Mouse (Mus musculus): ENCODE measurements around the gene Cpxm2. TPM values are rescaled to one million over a fixed set of nuclear protein-coding genes. Genes with fewer than 3 reads are reported as not detected.

Cpxm2 gene
- total and polyA plus RNA-seq, 2 experiments from 2014 or later: 0.37 to 1.5 TPM

DNA sequence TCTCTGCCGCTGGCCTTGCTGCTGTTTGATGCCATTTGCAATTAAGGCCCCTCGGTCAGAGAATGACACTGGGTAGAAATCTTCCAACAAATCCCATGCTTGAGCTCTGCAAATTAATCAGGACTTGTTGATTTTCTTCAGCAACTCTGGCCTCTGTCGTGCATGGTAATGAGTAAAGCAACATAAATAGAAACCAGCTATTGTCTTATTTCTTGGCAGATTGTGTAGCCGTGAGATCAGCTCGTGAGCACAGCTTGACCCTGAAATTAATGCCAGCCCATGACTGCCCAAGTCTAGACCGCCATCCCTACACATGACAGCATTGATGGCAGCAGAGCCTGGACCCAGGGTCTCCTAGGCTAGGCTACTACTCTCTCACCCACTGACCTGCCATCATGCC, 25.9 kb downstream of the Cpxm2 start:
- DNase-seq (ENCODE audit: low spot score) (no peak), ATAC-seq (ENCODE audit: insufficient read depth, low read depth) (no peak)
- Histone ChIP-seq H3K27me3 (ENCODE audit: control insufficient read depth, insufficient read depth, low read length) (no peaks in the 10 kb centered on the region), H3K9me3 (replicated peaks; ENCODE audit: control insufficient read depth, low read length) (0 out of 2 replicates have a peak, but pooled peaks cover under 1% of the 10 kb centered on the region), H3K9ac (replicated peaks; ENCODE audit: low read depth, low read length) (no peak overlapping the region), H3K4me2 (ENCODE audit: low read depth, low read length) (no peak overlapping the region), H3K4me1 (ENCODE audit: control insufficient read depth, insufficient read depth) (no peaks in the 10 kb centered on the region), H3K36me3 (replicated peaks; ENCODE audit: control insufficient read depth, insufficient read depth, low read length) (no peaks in the 10 kb centered on the region), H3K27ac (ENCODE audit: low read depth) (no peak overlapping the region), H3K4me3 (ENCODE audit: low read depth, low read length) (no peak overlapping the region)
- TF ChIP-seq EP300 (IDR thresholded peaks at IDR 0.05; ENCODE audit: low read depth): no peak
- no peak for TF ChIP-seq CTCF (IDR thresholded peaks at IDR 0.05; ENCODE audit: low read depth)
- WGBS: 69% methylated on average over 6 of the region's 6 CpGs

DNA sequence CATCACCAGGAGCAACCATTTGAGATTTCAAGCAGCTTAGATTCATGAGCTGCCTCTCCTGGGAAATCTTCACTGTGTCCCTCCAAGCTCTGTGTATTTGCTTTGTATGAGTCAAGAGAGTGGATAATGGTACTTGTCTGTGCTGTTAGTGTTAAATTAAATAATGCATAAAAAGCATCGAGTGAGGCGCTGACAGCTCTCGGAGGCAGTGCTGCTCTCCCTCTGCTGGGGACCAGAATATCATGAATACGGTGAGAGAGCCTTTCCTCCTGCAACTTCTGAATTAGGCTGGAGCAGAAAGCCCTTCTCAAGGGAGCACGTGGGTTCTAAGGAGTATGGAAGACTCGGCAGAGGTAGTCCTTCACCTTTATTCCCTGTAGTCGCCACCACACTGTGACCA, 29.6 kb downstream of the Cpxm2 start:
- Histone ChIP-seq H3K4me3 (ENCODE audit: low read depth, low read length) (no peak overlapping the region), H3K27me3 (ENCODE audit: control insufficient read depth, insufficient read depth, low read length) (no peaks in the 10 kb centered on the region), H3K4me1 (ENCODE audit: control insufficient read depth, insufficient read depth) (no peaks in the 10 kb centered on the region), H3K9me3 (replicated peaks; ENCODE audit: control insufficient read depth, low read length) (no peaks in the 10 kb centered on the region), H3K27ac (ENCODE audit: low read depth) (no peak overlapping the region), H3K4me2 (ENCODE audit: low read depth, low read length) (no peak overlapping the region), H3K36me3 (replicated peaks; ENCODE audit: control insufficient read depth, insufficient read depth, low read length) (no peaks in the 10 kb centered on the region), H3K9ac (replicated peaks; ENCODE audit: low read depth, low read length) (no peak overlapping the region)
- DNase-seq (ENCODE audit: low spot score): no peak
- ATAC-seq (ENCODE audit: insufficient read depth, low read depth): no peak
- WGBS: 54% methylated on average over 7 of the region's 7 CpGs
- TF ChIP-seq CTCF (IDR thresholded peaks at IDR 0.05; ENCODE audit: low read depth) (no peak), EP300 (IDR thresholded peaks at IDR 0.05; ENCODE audit: low read depth) (no peak)

DNA sequence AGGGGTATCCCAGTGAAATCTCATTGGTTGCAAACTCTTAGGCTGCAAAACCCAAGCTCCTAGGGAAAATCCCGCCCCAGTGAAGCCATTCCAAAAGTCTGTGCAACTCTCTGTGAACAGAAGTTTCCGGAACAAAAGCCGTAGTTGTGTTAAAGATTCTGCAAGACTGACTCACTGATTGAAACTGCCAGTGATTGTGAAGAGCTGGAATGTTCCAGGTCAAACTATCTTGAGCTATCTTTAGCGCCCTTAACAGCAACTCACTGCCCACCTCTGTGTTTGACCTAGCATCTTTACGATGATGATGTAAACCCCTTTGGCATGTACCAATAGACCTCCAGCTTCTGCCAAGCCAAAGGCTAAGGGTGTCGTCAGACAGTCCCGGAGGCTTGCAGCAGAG, 31.3 kb downstream of the Cpxm2 start:
- H3K4me2 ChIP-seq (ENCODE audit: low read depth, low read length): no peak overlapping the region

DNA sequence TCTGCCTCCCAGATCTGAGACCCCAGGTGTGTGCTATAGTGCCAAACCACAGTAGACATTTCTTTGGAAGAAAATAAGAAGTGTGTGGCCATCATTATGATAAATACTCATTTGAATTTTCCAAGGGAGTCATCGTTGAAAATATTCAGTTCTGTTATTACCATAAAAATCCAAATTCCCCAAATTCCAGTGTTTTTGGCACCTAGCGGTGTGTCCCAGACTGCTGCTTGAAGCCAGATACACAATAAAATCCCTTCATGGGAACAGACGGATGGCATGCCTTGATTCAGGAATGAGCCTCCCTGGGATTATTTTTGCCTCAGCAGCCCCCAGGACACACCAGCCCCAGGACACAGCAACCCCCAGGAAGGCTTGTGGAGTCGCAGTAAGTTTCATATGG, 34.7 kb downstream of the Cpxm2 start:
- Histone ChIP-seq H3K27me3 (ENCODE audit: control insufficient read depth, insufficient read depth, low read length) (no peaks in the 10 kb centered on the region; the same call in 1 of the 2 replicates), H3K4me3 (ENCODE audit: low read depth, low read length) (no peak overlapping the region), H3K36me3 (replicated peaks; ENCODE audit: control insufficient read depth, insufficient read depth, low read length) (no peaks in the 10 kb centered on the region), H3K4me1 (ENCODE audit: control insufficient read depth, insufficient read depth) (no peaks in the 10 kb centered on the region), H3K27ac (ENCODE audit: low read depth) (no peak overlapping the region), H3K9ac (replicated peaks; ENCODE audit: low read depth, low read length) (no peak overlapping the region), H3K4me2 (ENCODE audit: low read depth, low read length) (no peak overlapping the region), H3K9me3 (replicated peaks; ENCODE audit: control insufficient read depth, low read length) (no peaks in the 10 kb centered on the region)
- ATAC-seq (ENCODE audit: insufficient read depth, low read depth) (no peak), DNase-seq (ENCODE audit: low spot score) (no peak)
- TF ChIP-seq EP300 (IDR thresholded peaks at IDR 0.05; ENCODE audit: low read depth): no peak
- no peak for TF ChIP-seq CTCF (IDR thresholded peaks at IDR 0.05; ENCODE audit: low read depth)
- WGBS: 78% methylated on average over 4 of the region's 4 CpGs

More for the DNA sequence above, 31.3 kb downstream of the Cpxm2 start:
- Histone ChIP-seq H3K4me1 (ENCODE audit: control insufficient read depth, insufficient read depth) (no peaks in the 10 kb centered on the region), H3K27ac (ENCODE audit: low read depth) (no peak overlapping the region), H3K4me3 (ENCODE audit: low read depth, low read length) (no peak overlapping the region), H3K36me3 (replicated peaks; ENCODE audit: control insufficient read depth, insufficient read depth, low read length) (no peaks in the 10 kb centered on the region), H3K9me3 (replicated peaks; ENCODE audit: control insufficient read depth, low read length) (no peaks in the 10 kb centered on the region), H3K27me3 (ENCODE audit: control insufficient read depth, insufficient read depth, low read length) (no peaks in the 10 kb centered on the region), H3K9ac (replicated peaks; ENCODE audit: low read depth, low read length) (no peak overlapping the region)
- DNase-seq (ENCODE audit: low spot score): no peak
- no peak for TF ChIP-seq CTCF (IDR thresholded peaks at IDR 0.05; ENCODE audit: low read depth)
- TF ChIP-seq EP300 (IDR thresholded peaks at IDR 0.05; ENCODE audit: low read depth): no peak
- ATAC-seq (ENCODE audit: insufficient read depth, low read depth): no peak
- WGBS: 31% methylated on average over 7 of the region's 7 CpGs

DNA sequence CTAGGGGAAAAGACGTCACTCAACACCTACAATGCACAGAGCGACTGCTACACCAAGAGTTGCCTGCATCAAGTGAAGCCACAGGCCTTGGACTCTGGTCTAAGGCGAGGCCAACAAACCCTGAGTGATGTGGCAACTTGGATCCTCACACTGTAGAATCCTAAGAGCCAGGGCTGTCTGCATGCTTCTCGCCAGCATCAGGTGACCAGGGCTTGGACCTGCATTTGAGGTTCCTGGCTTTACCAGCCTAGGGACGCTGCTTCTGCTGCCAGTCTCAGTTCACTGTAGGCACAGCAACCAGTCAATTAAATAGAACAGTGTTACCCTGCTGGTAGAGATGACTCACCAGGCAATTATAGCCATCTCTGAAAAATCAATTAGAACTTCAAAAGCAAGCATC, 42.8 kb downstream of the Cpxm2 start:
- no peak for TF ChIP-seq CTCF (IDR thresholded peaks at IDR 0.05; ENCODE audit: low read depth)
- no peak for TF ChIP-seq EP300 (IDR thresholded peaks at IDR 0.05; ENCODE audit: low read depth)
- no peak for ATAC-seq (ENCODE audit: insufficient read depth, low read depth)
- 67% methylated on average over 5 of the region's 5 CpGs for WGBS
- no peak overlapping the region for H3K27ac ChIP-seq (ENCODE audit: low read depth)
- no peaks in the 10 kb centered on the region for H3K36me3 ChIP-seq (replicated peaks; ENCODE audit: control insufficient read depth, insufficient read depth, low read length)
- no peak overlapping the region for H3K4me3 ChIP-seq (ENCODE audit: low read depth, low read length)
- DNase-seq (ENCODE audit: low spot score): no peak
- H3K27me3 ChIP-seq (ENCODE audit: control insufficient read depth, insufficient read depth, low read length): no peaks in the 10 kb centered on the region; the same call in 1 of the 2 replicates
- no peaks in the 10 kb centered on the region for H3K4me1 ChIP-seq (ENCODE audit: control insufficient read depth, insufficient read depth)
- no peak overlapping the region for H3K4me2 ChIP-seq (ENCODE audit: low read depth, low read length)
- no peak overlapping the region for H3K9ac ChIP-seq (replicated peaks; ENCODE audit: low read depth, low read length)
- H3K9me3 ChIP-seq (replicated peaks; ENCODE audit: control insufficient read depth, low read length): no peaks in the 10 kb centered on the region

DNA sequence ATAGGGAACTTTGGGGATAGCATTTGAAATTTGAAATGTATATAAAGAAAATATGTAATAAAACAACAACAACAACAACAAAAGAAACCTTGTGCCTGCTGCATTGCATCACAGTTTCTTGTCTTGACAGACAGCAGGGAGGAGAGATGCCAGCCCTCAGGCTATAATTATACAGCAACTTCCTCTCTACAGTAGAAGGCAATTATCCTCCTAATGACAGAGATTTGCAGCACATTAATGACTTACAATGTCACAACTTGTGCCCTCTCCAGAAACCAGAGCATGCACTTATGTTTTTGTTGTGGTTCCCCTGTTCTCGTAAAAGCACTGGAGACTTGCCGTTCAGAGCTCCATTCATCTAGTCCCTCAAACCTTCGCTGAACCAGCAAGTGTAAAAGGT, 44.2 kb downstream of the Cpxm2 start:
- Histone ChIP-seq H3K4me3 (ENCODE audit: low read depth, low read length) (no peak overlapping the region), H3K4me2 (ENCODE audit: low read depth, low read length) (no peak overlapping the region), H3K4me1 (ENCODE audit: control insufficient read depth, insufficient read depth) (no peaks in the 10 kb centered on the region), H3K9me3 (replicated peaks; ENCODE audit: control insufficient read depth, low read length) (no peaks in the 10 kb centered on the region), H3K27ac (ENCODE audit: low read depth) (no peak overlapping the region), H3K36me3 (replicated peaks; ENCODE audit: control insufficient read depth, insufficient read depth, low read length) (no peaks in the 10 kb centered on the region), H3K9ac (replicated peaks; ENCODE audit: low read depth, low read length) (no peak overlapping the region), H3K27me3 (ENCODE audit: control insufficient read depth, insufficient read depth, low read length) (no peaks in the 10 kb centered on the region)
- WGBS: 81% methylated on average over 3 of the region's 3 CpGs
- TF ChIP-seq EP300 (IDR thresholded peaks at IDR 0.05; ENCODE audit: low read depth) (no peak), CTCF (IDR thresholded peaks at IDR 0.05; ENCODE audit: low read depth) (no peak)
- ATAC-seq (ENCODE audit: insufficient read depth, low read depth) (no peak), DNase-seq (ENCODE audit: low spot score) (no peak)

Measured in heart, postnatal 0 days (tissue).